Comparison of ENCODE assay signal across 15 mouse cellular contexts in genomic region chr5:134188571-134188970, GRCm38 (mm10). TPM values are rescaled to one million over a fixed set of nuclear protein-coding genes. Genes with fewer than 3 reads are reported as not detected.
DNase-seq lines count a peak whose midpoint lies in the region; ATAC-seq lines count a peak whose summit lies in the region.
"Had no signal": no experiment of that assay in that cellular context is flagged by ENCODE, and none has a peak within 500 bp of the region (broad histone marks: within the 10 kb centered on the region; RNA-seq: fewer than 3 reads in every experiment).

No protein-coding gene starts in this region.

- peaks cover 15% of the 10 kb centered on the region for H3K4me1 ChIP-seq in liver, embryonic 12.5 days
- no peaks in the 10 kb centered on the region for H3K4me1 ChIP-seq in liver, embryonic 11.5 days (replicated peaks; ENCODE audit: control insufficient read depth, insufficient read depth, low read length)
- H3K4me1 ChIP-seq in hindbrain, embryonic 14.5 days (replicated peaks; ENCODE audit: control insufficient read depth, insufficient read depth, low read length) = no peaks in the 10 kb centered on the region

- H3K27ac ChIP-seq in liver, embryonic 12.5 days = no peak overlapping the region
- no peak overlapping the region for H3K27ac ChIP-seq in liver, embryonic 11.5 days (ENCODE audit: low read depth, low read length)
- no peak overlapping the region for H3K27ac ChIP-seq in hindbrain, embryonic 14.5 days
- H3K27ac ChIP-seq: forebrain, embryonic 12.5 days; limb, embryonic 15.5 days; lung, embryonic 15.5 days had no signal

- H3K27me3 ChIP-seq in liver, embryonic 12.5 days (replicated peaks) = no peaks in the 10 kb centered on the region
- H3K27me3 ChIP-seq in liver, embryonic 11.5 days (replicated peaks; ENCODE audit: control insufficient read depth, insufficient read depth, low read length) = no peaks in the 10 kb centered on the region
- no peaks in the 10 kb centered on the region for H3K27me3 ChIP-seq in hindbrain, embryonic 14.5 days (ENCODE audit: control insufficient read depth, insufficient read depth, low read length)
- H3K27me3 ChIP-seq: forebrain, embryonic 12.5 days; heart, embryonic 12.5 days; limb, embryonic 15.5 days; lung, embryonic 15.5 days had no signal

- no peaks in the 10 kb centered on the region for H3K9me3 ChIP-seq in liver, embryonic 12.5 days (replicated peaks)
- H3K9me3 ChIP-seq in liver, embryonic 11.5 days (ENCODE audit: control insufficient read depth, low read length) = no peaks in the 10 kb centered on the region
- no peaks in the 10 kb centered on the region for H3K9me3 ChIP-seq in hindbrain, embryonic 14.5 days (ENCODE audit: control insufficient read depth, low read length)
- H3K9me3 ChIP-seq: forebrain, embryonic 12.5 days; heart, embryonic 12.5 days; limb, embryonic 15.5 days; lung, embryonic 15.5 days had no signal

- no peak overlapping the region for H3K4me3 ChIP-seq in liver, embryonic 12.5 days
- no peak overlapping the region for H3K4me3 ChIP-seq in liver, embryonic 11.5 days (ENCODE audit: low read depth, low read length)
- no peak overlapping the region for H3K4me3 ChIP-seq in hindbrain, embryonic 14.5 days (replicated peaks; ENCODE audit: low read length)
- H3K4me3 ChIP-seq: forebrain, embryonic 12.5 days; heart, embryonic 12.5 days; limb, embryonic 15.5 days; lung, embryonic 15.5 days had no signal

- no peak for DNase-seq in liver, embryonic 11.5 days (ENCODE audit: low spot score)
- DNase-seq in thymus, postnatal 25 days = peak; percentile 39
- no peak for DNase-seq in layer of hippocampus, adult 9-10 months (ENCODE audit: low spot score)
- no peak for DNase-seq in hindbrain, embryonic 14.5 days (ENCODE audit: low spot score)
- DNase-seq: cerebellum, adult 18-20 months; heart, postnatal 36 days; right cerebral cortex, postnatal 14 days had no signal

- H3K4me2 ChIP-seq in liver, embryonic 12.5 days = no peak overlapping the region
- no peak overlapping the region for H3K4me2 ChIP-seq in liver, embryonic 11.5 days
- no peak overlapping the region for H3K4me2 ChIP-seq in hindbrain, embryonic 14.5 days (replicated peaks)
- H3K4me2 ChIP-seq: forebrain, embryonic 12.5 days; heart, embryonic 12.5 days; limb, embryonic 15.5 days; lung, embryonic 15.5 days had no signal

- WGBS in liver, embryonic 12.5 days (ENCODE audit: insufficient replicate concordance) = 60% methylated on average over 7 of the region's 7 CpGs
- 69% methylated on average over 7 of the region's 7 CpGs for WGBS in liver, embryonic 11.5 days
- 84% methylated on average over 7 of the region's 7 CpGs for WGBS in hindbrain, embryonic 14.5 days

- ATAC-seq in liver, embryonic 12.5 days = no peak
- no peak for ATAC-seq in liver, embryonic 11.5 days (replicated peaks; ENCODE audit: low FRiP score)
- ATAC-seq in CD4-positive, CD25-positive, alpha-beta regulatory T cell, adult 4 months = peak; percentile 10
- peak; percentile 77 to 92 for ATAC-seq in hematopoietic stem cell, adult 5-6 weeks (replicated peaks in 1 of 2; ENCODE audit: insufficient read depth in 1 of 2, low FRiP score in 2 of 2, low TSS enrichment in 1 of 2, low read depth in 1 of 2, poor library complexity in 2 of 2, severe bottlenecking in 2 of 2)
- no peak for ATAC-seq in hindbrain, embryonic 14.5 days (ENCODE audit: low FRiP score)
- ATAC-seq: inflammation-experienced regulatory T-cells, adult 6 months had no signal

- H3K9ac ChIP-seq in liver, embryonic 12.5 days = peak overlapping the region; percentile 9; the same call in 1 of the 2 replicates
- no peak overlapping the region for H3K9ac ChIP-seq in liver, embryonic 11.5 days (ENCODE audit: low read depth, low read length)
- no peak overlapping the region for H3K9ac ChIP-seq in hindbrain, embryonic 14.5 days
- H3K9ac ChIP-seq: forebrain, embryonic 12.5 days; heart, embryonic 12.5 days; limb, embryonic 15.5 days; lung, embryonic 15.5 days had no signal

- H3K36me3 ChIP-seq in liver, embryonic 12.5 days = peaks cover 10% of the 10 kb centered on the region
- no peaks in the 10 kb centered on the region for H3K36me3 ChIP-seq in liver, embryonic 11.5 days (ENCODE audit: control insufficient read depth, insufficient read depth, low read length)
- peaks cover 7% of the 10 kb centered on the region; the same call in 1 of the 2 replicates for H3K36me3 ChIP-seq in hindbrain, embryonic 14.5 days (replicated peaks; ENCODE audit: control insufficient read depth, insufficient read depth)
- H3K36me3 ChIP-seq: lung, embryonic 15.5 days had no signal

RNA-seq across cellular contexts. Expression of gene Gtf2ird2, which starts 4.8 kb away (rescaled TPM):
- polyA plus RNA-seq in liver, embryonic 12.5 days (2016; fragmentation: Nextera tagmentation; extraction: Ambion mirVana) = 2.4 and 3.2 TPM in 2 replicates
- polyA plus RNA-seq in liver, embryonic 11.5 days (2014; fragmentation: Nextera tagmentation; extraction: Ambion mirVana) = 5.1 and 5.9 TPM in 2 replicates
- 1 to 10 TPM; 6.4 to 6.7 TPM for polyA plus RNA-seq in CD4-positive, CD25-positive, alpha-beta regulatory T cell, adult 4 months (2017; shearing (Covaris generic))
- 7.8 and 11.9 TPM in 2 replicates for total RNA-seq in hematopoietic stem cell, adult 5-6 weeks (2017)
- polyA plus RNA-seq in hindbrain, embryonic 14.5 days (2014; fragmentation: Nextera tagmentation; extraction: Ambion mirVana) = 11.6 and 13.5 TPM in 2 replicates

RNA-seq across cellular contexts. Expression of gene Rcc1l, which starts 12.0 kb away (rescaled TPM):
- polyA plus RNA-seq in liver, embryonic 12.5 days (2016; fragmentation: Nextera tagmentation; extraction: Ambion mirVana) = 28.6 and 33.5 TPM in 2 replicates
- polyA plus RNA-seq in liver, embryonic 11.5 days (2014; fragmentation: Nextera tagmentation; extraction: Ambion mirVana) = 39.1 and 43.8 TPM in 2 replicates
- polyA plus RNA-seq in CD4-positive, CD25-positive, alpha-beta regulatory T cell, adult 4 months (2017; shearing (Covaris generic)) = 1 to 10 TPM; 1.7 to 2.6 TPM
- 8.0 and 9.1 TPM in 2 replicates for total RNA-seq in hematopoietic stem cell, adult 5-6 weeks (2017)
- 16.6 and 17.5 TPM in 2 replicates for polyA plus RNA-seq in hindbrain, embryonic 14.5 days (2014; fragmentation: Nextera tagmentation; extraction: Ambion mirVana)

RNA-seq across cellular contexts. Expression of gene Ncf1, which starts 40.9 kb away (rescaled TPM):
- polyA plus RNA-seq in liver, embryonic 12.5 days (2016; fragmentation: Nextera tagmentation; extraction: Ambion mirVana) = 8.4 and 9.2 TPM in 2 replicates
- 9.3 and 11.7 TPM in 2 replicates for polyA plus RNA-seq in liver, embryonic 11.5 days (2014; fragmentation: Nextera tagmentation; extraction: Ambion mirVana)
- polyA plus RNA-seq in CD4-positive, CD25-positive, alpha-beta regulatory T cell, adult 4 months (2017; shearing (Covaris generic)) = 10 to 100 TPM in 1 of 2 experiments, 1 to 10 TPM in 1; 8.8 to 15.8 TPM
- total RNA-seq in hematopoietic stem cell, adult 5-6 weeks (2017) = 61.2 and 107 TPM in 2 replicates
- polyA plus RNA-seq in hindbrain, embryonic 14.5 days (2014; fragmentation: Nextera tagmentation; extraction: Ambion mirVana) = 2.3 and 2.6 TPM in 2 replicates

Comparison
In these comparisons a context has a peak if more than half of its experiments do, and no peak if none do; other contexts are left out.
1. ATAC-seq: peak in CD4-positive, CD25-positive, alpha-beta regulatory T cell, adult 4 months (single experiment) and hematopoietic stem cell, adult 5-6 weeks (2 of 2); none in liver, embryonic 12.5 days (single experiment), liver, embryonic 11.5 days (single experiment) and hindbrain, embryonic 14.5 days (single experiment).